Mouse (Mus musculus) limb, embryonic 13.5 days (tissue): Measurements from ENCODE around the gene Ednra. TPM values are rescaled to one million over a fixed set of nuclear protein-coding genes. Genes with fewer than 3 reads are reported as not detected.
A peak's percentile ranks its signal among the peaks of the same experiment; 100 is the strongest.

Experiments used
- ATAC-seq: fragments of 200-750 bp; cut with Nextera tagmentation; 2 replicates; pipeline ENCODE4 v1.8.0; 2017; ENCODE audit warnings: low read depth, moderate number of reproducible peaks, moderate TSS enrichment; ENCODE audit not compliant: low FRiP score
- H3K27ac ChIP-seq: fragments of 300-500 bp; sonication (generic); 2 replicates; pipeline ENCODE4 v1.5.1; 2015; ENCODE audit warnings: inconsistent platforms, mild to moderate bottlenecking, moderate library complexity
- H3K27me3 ChIP-seq: fragments of 300-500 bp; sonication (generic); 2 replicates; pipeline ENCODE4 v1.6.1; 2015; ENCODE audit warnings: mild to moderate bottlenecking, inconsistent platforms
- H3K36me3 ChIP-seq: fragments of 300-500 bp; sonication (generic); 2 replicates; pipeline ENCODE4 v1.6.1; 2015; ENCODE audit warnings: inconsistent platforms, mild to moderate bottlenecking, moderate library complexity
- H3K4me1 ChIP-seq: fragments of 300-500 bp; sonication (generic); 2 replicates; pipeline ENCODE4 v1.6.1; 2015; ENCODE audit warnings: inconsistent platforms
- H3K4me2 ChIP-seq: fragments of 300-500 bp; sonication (generic); replicated peaks from 2 replicates; pipeline ENCODE4 v1.6.1; 2015; ENCODE audit warnings: inconsistent platforms, mild to moderate bottlenecking, moderate library complexity
- H3K4me3 ChIP-seq: fragments of 300-500 bp; sonication (generic); 2 replicates; pipeline ENCODE4 v1.5.1; 2015; ENCODE audit warnings: moderate library complexity, mild to moderate bottlenecking, inconsistent platforms
- H3K9ac ChIP-seq: fragments of 300-500 bp; sonication (generic); 2 replicates; pipeline ENCODE4 v1.6.1; 2015; ENCODE audit warnings: mild to moderate bottlenecking, inconsistent platforms
- H3K9me3 ChIP-seq: fragments of 300-500 bp; sonication (generic); 2 replicates; pipeline ENCODE4 v1.6.1; 2016; ENCODE audit warnings: inconsistent platforms
- WGBS: fragments of 180-500 bp; shearing (Covaris S2); methylation state at CpG from one replicate; pipeline ENCODE4 v1.1.7; 2015; 5-methylcytosine and 5-hydroxymethylcytosine counted together
- polyA plus RNA-seq: library from polyadenylated mRNA; unstranded; fragments of >200 nt; fragmentation: Nextera tagmentation; extraction: Ambion mirVana; gene quantifications from 2 replicates; pipeline ENCODE4 v1.2.1, GENCODE M21; 2015

Gene Ednra
- polyA plus RNA-seq = 37.5 and 42.2 TPM in 2 replicates

- peak within 1 kb of the TSS; percentile 86 for H3K9ac ChIP-seq
- peaks cover 9% of the 10 kb centered on the region for H3K36me3 ChIP-seq
- WGBS = 1% methylated on average over 27 of the region's 27 CpGs
- no peaks in the 10 kb centered on the region for H3K27me3 ChIP-seq
- ATAC-seq = peak; percentile 84
- H3K27ac ChIP-seq = peak within 1 kb of the TSS; percentile 95
- H3K4me2 ChIP-seq = peak within 1 kb of the TSS; percentile 71
- no peaks in the 10 kb centered on the region for H3K9me3 ChIP-seq
- peaks cover 47% of the 10 kb centered on the region for H3K4me1 ChIP-seq
- H3K4me3 ChIP-seq = peak within 1 kb of the TSS; percentile 67
Observed at GRCm38 (mm10) chr8:77724046-77724930, at the start of gene Ednra. TSS of gene Ednra (minus strand) at chr8:77724464.

- no peak overlapping the region for H3K27ac ChIP-seq
- H3K27me3 ChIP-seq = no peaks in the 10 kb centered on the region
- no peak overlapping the region for H3K4me2 ChIP-seq
- H3K9ac ChIP-seq = no peak overlapping the region
- no peaks in the 10 kb centered on the region for H3K4me1 ChIP-seq
- H3K4me3 ChIP-seq = no peak overlapping the region
- no peaks in the 10 kb centered on the region for H3K36me3 ChIP-seq
- no peaks in the 10 kb centered on the region for H3K9me3 ChIP-seq
- no peak for ATAC-seq
- 48% methylated on average over 4 of the region's 4 CpGs for WGBS
Observed at GRCm38 (mm10) chr8:77773831-77774230, 49.6 kb upstream of the Ednra start.

- Histone ChIP-seq H3K4me3 (no peak overlapping the region), H3K4me1 (no peaks in the 10 kb centered on the region), H3K36me3 (no peaks in the 10 kb centered on the region), H3K9me3 (no peaks in the 10 kb centered on the region), H3K4me2 (no peak overlapping the region), H3K27ac (no peak overlapping the region), H3K27me3 (no peaks in the 10 kb centered on the region), H3K9ac (no peak overlapping the region)
- 76% methylated on average over 5 of the region's 5 CpGs for WGBS
- ATAC-seq = no peak
Observed at GRCm38 (mm10) chr8:77773256-77773655, 49.0 kb upstream of the Ednra start.

- H3K36me3 ChIP-seq = no peaks in the 10 kb centered on the region
- no peak overlapping the region for H3K9ac ChIP-seq
- no peak overlapping the region for H3K4me2 ChIP-seq
- ATAC-seq = no peak
- no peaks in the 10 kb centered on the region for H3K9me3 ChIP-seq
- 53% methylated on average over 5 of the region's 5 CpGs for WGBS
- H3K27ac ChIP-seq = no peak overlapping the region
- no peaks in the 10 kb centered on the region for H3K27me3 ChIP-seq
- H3K4me3 ChIP-seq = no peak overlapping the region
- H3K4me1 ChIP-seq = no peaks in the 10 kb centered on the region
Observed at GRCm38 (mm10) chr8:77772210-77772886, 48.1 kb upstream of the Ednra start.

GRCm38 (mm10) chr8:77770966-77771365 is 46.7 kb upstream of the Ednra start:
- Histone ChIP-seq H3K27ac (no peak overlapping the region), H3K4me2 (no peak overlapping the region), H3K4me1 (no peaks in the 10 kb centered on the region), H3K36me3 (no peaks in the 10 kb centered on the region), H3K9me3 (no peaks in the 10 kb centered on the region), H3K27me3 (no peaks in the 10 kb centered on the region), H3K9ac (no peak overlapping the region), H3K4me3 (no peak overlapping the region)
- 57% methylated on average over 3 of the region's 3 CpGs for WGBS
- no peak for ATAC-seq

GRCm38 (mm10) chr8:77768916-77769315 is 44.7 kb upstream of the Ednra start:
- Histone ChIP-seq H3K36me3 (no peaks in the 10 kb centered on the region), H3K9me3 (no peaks in the 10 kb centered on the region), H3K4me2 (no peak overlapping the region), H3K27ac (no peak overlapping the region), H3K9ac (no peak overlapping the region), H3K27me3 (no peaks in the 10 kb centered on the region), H3K4me3 (no peak overlapping the region), H3K4me1 (no peaks in the 10 kb centered on the region)
- ATAC-seq = no peak
- 91% methylated on average over 5 of the region's 5 CpGs for WGBS

- 68% methylated on average over 8 of the region's 8 CpGs for WGBS
- Histone ChIP-seq H3K9me3 (peaks cover 8% of the 10 kb centered on the region; the same call in 1 of the 2 replicates), H3K4me2 (no peak overlapping the region), H3K27me3 (no peaks in the 10 kb centered on the region), H3K36me3 (no peaks in the 10 kb centered on the region), H3K9ac (no peak overlapping the region), H3K27ac (no peak overlapping the region), H3K4me1 (no peaks in the 10 kb centered on the region), H3K4me3 (no peak overlapping the region)
- ATAC-seq = no peak
Observed at GRCm38 (mm10) chr8:77764253-77764652, 40.0 kb upstream of the Ednra start.

GRCm38 (mm10) chr8:77762967-77763366 is 38.7 kb upstream of the Ednra start:
- H3K9ac ChIP-seq = no peak overlapping the region
- H3K27ac ChIP-seq = no peak overlapping the region
- 68% methylated on average over 3 of the region's 3 CpGs for WGBS
- H3K4me1 ChIP-seq = no peaks in the 10 kb centered on the region
- H3K9me3 ChIP-seq = peaks cover 8% of the 10 kb centered on the region; the same call in 1 of the 2 replicates
- H3K4me2 ChIP-seq = no peak overlapping the region
- no peaks in the 10 kb centered on the region for H3K27me3 ChIP-seq
- no peaks in the 10 kb centered on the region for H3K36me3 ChIP-seq
- H3K4me3 ChIP-seq = no peak overlapping the region
- ATAC-seq = no peak

GRCm38 (mm10) chr8:77755441-77755840 is 31.2 kb upstream of the Ednra start:
- WGBS = 31% methylated on average over 4 of the region's 4 CpGs
- Histone ChIP-seq H3K4me1 (0 out of 2 replicates have a peak, but pooled peaks cover 4% of the 10 kb centered on the region), H3K27me3 (no peaks in the 10 kb centered on the region), H3K4me3 (no peak overlapping the region), H3K27ac (no peak overlapping the region), H3K36me3 (no peaks in the 10 kb centered on the region), H3K9ac (no peak overlapping the region), H3K4me2 (no peak overlapping the region), H3K9me3 (no peaks in the 10 kb centered on the region)
- peak; percentile 36; the same call in 1 of the 2 replicates for ATAC-seq

GRCm38 (mm10) chr8:77753796-77754195 is 29.5 kb upstream of the Ednra start:
- H3K4me3 ChIP-seq = no peak overlapping the region
- ATAC-seq = no peak
- no peak overlapping the region for H3K4me2 ChIP-seq
- H3K36me3 ChIP-seq = no peaks in the 10 kb centered on the region
- no peaks in the 10 kb centered on the region for H3K27me3 ChIP-seq
- WGBS = 72% methylated on average over 5 of the region's 5 CpGs
- H3K9me3 ChIP-seq = no peaks in the 10 kb centered on the region
- H3K27ac ChIP-seq = no peak overlapping the region
- H3K4me1 ChIP-seq = 0 out of 2 replicates have a peak, but pooled peaks cover 4% of the 10 kb centered on the region
- H3K9ac ChIP-seq = no peak overlapping the region

GRCm38 (mm10) chr8:77752041-77752440 is 27.8 kb upstream of the Ednra start:
- no peaks in the 10 kb centered on the region for H3K36me3 ChIP-seq
- H3K4me3 ChIP-seq = no peak overlapping the region
- no peak overlapping the region for H3K4me2 ChIP-seq
- H3K27me3 ChIP-seq = no peaks in the 10 kb centered on the region
- no peak overlapping the region for H3K27ac ChIP-seq
- ATAC-seq = no peak
- H3K4me1 ChIP-seq = 0 out of 2 replicates have a peak, but pooled peaks cover 8% of the 10 kb centered on the region
- WGBS = 58% methylated on average over 3 of the region's 3 CpGs
- H3K9me3 ChIP-seq = no peaks in the 10 kb centered on the region
- H3K9ac ChIP-seq = no peak overlapping the region

GRCm38 (mm10) chr8:77750407-77750806 is 26.1 kb upstream of the Ednra start:
- no peak for ATAC-seq
- Histone ChIP-seq H3K4me3 (no peak overlapping the region), H3K9ac (no peak overlapping the region), H3K27ac (no peak overlapping the region), H3K36me3 (no peaks in the 10 kb centered on the region), H3K27me3 (no peaks in the 10 kb centered on the region), H3K4me1 (0 out of 2 replicates have a peak, but pooled peaks cover 5% of the 10 kb centered on the region), H3K4me2 (no peak overlapping the region), H3K9me3 (no peaks in the 10 kb centered on the region)
- 54% methylated on average over 4 of the region's 4 CpGs for WGBS
